Mouse (Mus musculus) layer of hippocampus, adult 9-10 months (tissue): Measurements from ENCODE around the gene Csmd2.
A peak's percentile ranks its signal among the peaks of the same experiment; 100 is the strongest.

Experiments used
- DNase-seq: peaks from one replicate; pipeline ENCODE4 v3.0.0; 2022; ENCODE audit warnings: low spot score

Csmd2 gene

GRCm38 (mm10) chr4:128245201-128245600, 257.5 kb downstream of the Csmd2 start:
- no peak for DNase-seq

GRCm38 (mm10) chr4:128248676-128249075, 261.0 kb downstream of the Csmd2 start:
- no peak for DNase-seq

GRCm38 (mm10) chr4:128259211-128259610, 271.6 kb downstream of the Csmd2 start:
- no peak for DNase-seq

GRCm38 (mm10) chr4:128260907-128261560, 273.4 kb downstream of the Csmd2 start, which contains the start of gene Hmgb4:
Gene Hmgb4 (minus strand): TSS chr4:128260957.
- DNase-seq: no peak

GRCm38 (mm10) chr4:128264491-128264890, 276.8 kb downstream of the Csmd2 start:
- no peak for DNase-seq

GRCm38 (mm10) chr4:128265341-128265740, 277.7 kb downstream of the Csmd2 start:
- DNase-seq: no peak

- no peak for DNase-seq
Observed at GRCm38 (mm10) chr4:128269261-128269875, 281.7 kb downstream of the Csmd2 start.

- no peak for DNase-seq
Observed at GRCm38 (mm10) chr4:128270177-128270576, 282.5 kb downstream of the Csmd2 start.

- DNase-seq: no peak
Observed at GRCm38 (mm10) chr4:128270931-128271330, 283.3 kb downstream of the Csmd2 start.

- DNase-seq: no peak
Observed at GRCm38 (mm10) chr4:128272501-128272900, 284.8 kb downstream of the Csmd2 start.

- no peak for DNase-seq
Observed at GRCm38 (mm10) chr4:128273146-128273545, 285.5 kb downstream of the Csmd2 start.

- no peak for DNase-seq
Observed at GRCm38 (mm10) chr4:128275116-128275515, 287.5 kb downstream of the Csmd2 start.

GRCm38 (mm10) chr4:128275586-128275985, 287.9 kb downstream of the Csmd2 start:
- DNase-seq: no peak

GRCm38 (mm10) chr4:128285009-128285408, 297.4 kb downstream of the Csmd2 start:
- no peak for DNase-seq

- DNase-seq: no peak
Observed at GRCm38 (mm10) chr4:128288095-128288494, 300.4 kb downstream of the Csmd2 start.

GRCm38 (mm10) chr4:128304049-128304448, 316.4 kb downstream of the Csmd2 start:
- no peak for DNase-seq

- no peak for DNase-seq
Observed at GRCm38 (mm10) chr4:128306011-128306410, 318.4 kb downstream of the Csmd2 start.

GRCm38 (mm10) chr4:128315328-128315727, 327.7 kb downstream of the Csmd2 start:
- DNase-seq: no peak

- no peak for DNase-seq
Observed at GRCm38 (mm10) chr4:128317951-128318350, 330.3 kb downstream of the Csmd2 start.

- DNase-seq: no peak
Observed at GRCm38 (mm10) chr4:128325511-128325910, 337.9 kb downstream of the Csmd2 start.

- DNase-seq: no peak
Observed at GRCm38 (mm10) chr4:128326755-128327154, 339.1 kb downstream of the Csmd2 start.

- no peak for DNase-seq
Observed at GRCm38 (mm10) chr4:128327421-128327820, 339.8 kb downstream of the Csmd2 start.

- DNase-seq: peak; percentile 33
Observed at GRCm38 (mm10) chr4:128330519-128330918, 342.9 kb downstream of the Csmd2 start.

GRCm38 (mm10) chr4:128340457-128340856, 352.8 kb downstream of the Csmd2 start:
- no peak for DNase-seq
